Mouse (Mus musculus): ENCODE measurements at regions not wholly inside any gene's neighbourhood (a gene's known extent, or its start where the extent isn't known, plus 50 kb on each side); places are given as distances from the start of the nearest gene placed in this dataset.
"Not testable (repeated sequence)": the region's sequence is repeated elsewhere in the genome, so short reads cannot be mapped to it uniquely, and the experiment has no call there.

- DNase-seq: peak; percentile 24 to 49
Measured at GRCm38 (mm10) chr11:52460190-52460780, 64.1 kb downstream of the 9530068E07Rik start.

DNA sequence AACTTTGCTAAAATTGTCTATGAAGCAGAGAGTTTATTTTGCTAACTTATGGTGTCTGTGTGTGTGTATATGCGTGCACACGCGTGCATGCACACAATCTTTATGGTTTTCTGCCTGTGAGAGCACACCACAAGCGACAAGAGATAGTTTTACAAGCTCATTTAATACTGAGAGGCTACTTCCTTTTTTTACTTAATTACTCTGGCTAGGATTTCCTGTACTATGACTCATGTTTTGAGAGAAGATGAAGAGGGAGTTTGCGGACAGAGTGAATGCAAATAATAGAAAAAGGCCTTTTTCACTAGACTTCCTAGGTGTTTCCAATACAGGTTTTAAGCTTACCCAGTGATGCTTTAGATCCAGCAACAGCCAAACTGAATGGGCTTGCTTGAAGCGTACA lies 74.9 kb downstream of the 9530068E07Rik start:
- DNase-seq: not testable (repeated sequence)

GRCm38 (mm10) chr11:52480111-52480510 lies 83.9 kb downstream of the 9530068E07Rik start:
- not testable (repeated sequence) for DNase-seq

DNA sequence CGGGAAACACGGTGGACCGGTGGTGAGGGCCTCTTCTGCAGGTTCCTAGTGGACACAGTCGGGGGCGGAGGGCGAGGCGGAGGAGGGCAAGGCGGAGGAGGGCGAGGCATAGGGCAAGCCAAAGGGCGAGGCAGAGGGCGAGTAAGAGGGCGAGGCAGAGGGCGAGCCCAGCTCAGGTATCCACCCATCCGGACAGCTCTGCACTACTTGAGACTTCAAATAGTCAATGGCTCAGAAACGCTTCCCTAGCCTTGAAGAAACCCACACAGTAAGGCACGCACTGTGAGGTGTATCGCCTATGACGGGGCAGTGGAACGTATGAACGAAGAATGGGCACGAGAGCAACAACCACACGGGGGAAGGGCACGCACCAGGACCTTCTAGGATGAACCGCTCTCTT lies 84.5 kb downstream of the 9530068E07Rik start:
- DNase-seq: not testable (repeated sequence)

DNA sequence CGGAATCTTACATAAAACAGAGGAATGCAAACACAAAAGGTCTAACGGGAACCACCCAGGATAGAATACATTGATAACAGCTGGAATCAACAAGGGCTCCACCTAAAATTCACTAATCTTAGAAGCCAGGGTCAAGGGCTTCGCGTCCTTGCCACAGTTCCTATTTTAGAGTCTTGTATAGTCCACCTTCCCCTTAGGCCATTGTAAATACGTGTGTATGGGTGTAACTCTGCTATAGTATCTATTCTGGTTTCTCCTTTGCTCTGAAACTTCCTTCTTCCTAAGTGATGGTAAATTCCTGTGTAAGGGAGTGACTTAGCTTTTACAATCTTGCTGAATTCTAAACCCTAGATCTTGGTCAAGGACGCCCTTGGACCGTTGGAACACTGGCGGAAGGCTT lies 87.3 kb downstream of the 9530068E07Rik start:
- DNase-seq: not testable (repeated sequence)

GRCm38 (mm10) chr11:52488538-52488937 lies 92.3 kb downstream of the 9530068E07Rik start:
- DNase-seq: peak in 1 of 2 experiments; percentile 7

GRCm38 (mm10) chr11:52493336-52493735 lies 97.1 kb downstream of the 9530068E07Rik start:
- peak; percentile 25 to 67 for DNase-seq

GRCm38 (mm10) chr11:52496908-52497307 lies 100.7 kb downstream of the 9530068E07Rik start:
- DNase-seq: no peak

- peak; percentile 26 to 48 for DNase-seq
Measured at GRCm38 (mm10) chr11:52502759-52503365, 106.6 kb downstream of the 9530068E07Rik start.

DNA sequence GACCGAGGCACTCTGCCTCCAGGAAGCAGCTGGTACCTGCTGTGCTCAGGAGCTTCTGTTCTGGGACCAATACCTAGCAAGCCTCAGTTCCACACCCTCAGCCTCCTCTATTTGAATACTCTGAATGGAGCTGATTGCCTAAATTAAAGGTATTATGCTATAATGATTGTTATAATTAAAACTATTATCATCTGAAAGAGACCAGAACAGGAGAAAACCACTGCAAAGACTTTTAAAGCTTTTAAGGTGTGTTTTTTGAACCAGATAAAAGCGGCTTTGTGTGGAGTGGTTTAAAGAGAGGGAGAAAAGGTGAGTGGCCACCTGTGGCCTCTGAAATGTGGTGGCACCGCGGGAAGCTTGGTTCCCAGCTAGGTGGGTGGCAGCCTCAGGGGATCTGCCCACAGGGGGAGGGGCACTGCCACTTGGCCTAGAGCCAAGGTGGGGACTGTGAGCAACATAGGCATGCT lies 115.6 kb downstream of the 9530068E07Rik start:
- DNase-seq: peak in 1 of 2 experiments; percentile 38

DNA sequence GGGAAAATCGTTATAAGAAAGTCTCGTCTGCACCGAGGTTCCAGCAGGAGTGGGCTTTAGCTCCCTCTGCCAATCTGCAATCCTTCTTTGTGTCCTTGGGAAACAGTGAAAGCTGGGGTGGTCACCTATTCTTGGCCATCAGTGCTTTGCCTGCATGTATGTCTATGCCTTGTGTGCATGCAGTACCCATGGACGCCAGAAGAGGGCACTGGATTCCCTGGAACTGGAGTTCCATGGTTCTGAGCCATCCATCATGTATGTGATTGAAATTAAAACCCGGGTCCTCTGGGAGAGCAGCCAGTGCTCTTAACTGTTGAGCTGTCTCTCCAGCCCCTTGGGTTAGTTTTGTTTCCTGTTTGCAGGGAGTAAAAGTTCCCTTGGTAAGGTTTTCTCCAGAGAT lies 121.1 kb downstream of the 9530068E07Rik start:
- DNase-seq: peak; percentile 10 to 40

DNA sequence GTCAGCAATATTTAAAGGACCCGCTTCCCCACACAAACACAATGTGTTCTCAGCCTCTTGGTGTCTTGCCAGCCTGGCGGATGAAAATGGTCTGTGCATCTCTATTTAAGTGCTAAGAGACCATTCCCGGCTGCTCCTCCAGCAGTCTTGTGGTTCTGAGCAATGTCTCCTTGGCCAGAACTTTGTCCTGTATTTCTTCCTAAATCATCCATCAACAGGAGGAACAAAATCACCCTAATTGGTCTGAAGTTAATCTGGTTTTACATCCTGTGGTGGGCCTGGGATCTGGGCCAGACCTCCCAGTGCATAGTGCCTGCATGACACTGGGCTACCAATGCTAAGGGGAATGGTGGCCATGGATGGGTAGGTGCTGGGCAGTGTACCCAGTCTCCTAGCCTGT lies 123.6 kb downstream of the 9530068E07Rik start:
- no peak for DNase-seq

DNA sequence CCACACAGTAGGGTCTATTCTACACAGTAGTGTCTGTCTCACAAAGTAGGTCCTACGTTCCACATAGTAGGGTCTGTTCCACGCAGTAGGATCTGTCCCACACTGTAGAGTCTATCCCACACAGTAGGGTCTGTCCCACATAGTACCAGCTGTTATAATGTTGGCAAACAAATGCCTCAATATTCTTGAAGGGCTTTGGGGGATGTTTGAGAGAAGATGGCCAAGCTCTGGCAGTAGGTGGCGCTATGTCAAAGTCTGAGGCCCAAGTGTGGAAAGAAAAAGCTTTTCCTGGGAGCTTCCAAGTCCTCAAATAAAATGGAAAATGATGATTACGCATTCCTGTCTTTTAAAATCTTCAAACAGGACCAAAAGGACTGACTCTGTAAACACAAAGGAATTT lies 125.7 kb downstream of the 9530068E07Rik start:
- peak; percentile 45 to 70 for DNase-seq

DNA sequence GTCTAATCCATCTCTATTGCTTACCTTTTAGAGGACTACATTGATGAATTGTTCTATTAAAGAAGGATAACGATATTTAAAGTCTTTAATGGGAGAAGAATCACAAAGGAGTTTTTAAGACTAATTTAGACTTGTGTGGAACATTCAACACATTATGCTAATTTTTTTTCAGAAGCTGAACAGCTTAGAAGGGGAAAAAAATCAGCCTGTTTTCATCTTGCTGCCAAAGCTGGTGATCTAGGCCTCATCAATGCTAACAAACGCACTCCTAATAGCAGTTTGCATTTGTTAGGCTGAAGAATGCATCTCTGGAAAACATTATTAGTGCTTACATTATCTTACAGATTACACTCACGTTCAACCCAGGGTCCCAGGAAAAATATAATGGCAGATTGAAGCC lies 126.2 kb downstream of the 9530068E07Rik start:
- no peak for DNase-seq

- no peak for DNase-seq
Measured at GRCm38 (mm10) chr11:52523191-52523590, 127.0 kb downstream of the 9530068E07Rik start.

DNA sequence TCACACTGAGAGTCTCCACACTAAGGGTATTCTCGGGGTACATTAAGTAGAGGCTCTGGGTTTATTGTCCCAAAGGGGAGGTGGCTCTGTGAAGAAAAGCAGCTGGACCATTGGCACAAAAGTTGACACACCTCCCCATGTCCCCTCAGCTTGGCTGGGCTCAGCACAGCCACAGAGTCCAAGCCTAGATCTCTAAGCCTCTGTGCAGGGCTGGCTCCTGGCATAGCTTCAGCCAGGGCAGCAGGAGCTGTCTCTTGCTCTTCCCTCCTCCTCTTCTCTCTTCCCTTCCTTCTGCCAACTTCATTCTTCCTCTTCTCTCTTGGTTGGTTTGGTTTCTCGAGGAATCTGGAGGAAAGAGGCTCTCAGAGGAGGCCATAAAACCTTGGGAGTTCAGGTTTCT lies 127.4 kb downstream of the 9530068E07Rik start:
- no peak for DNase-seq

GRCm38 (mm10) chr11:52525446-52525845 lies 129.2 kb downstream of the 9530068E07Rik start:
- DNase-seq: no peak

DNA sequence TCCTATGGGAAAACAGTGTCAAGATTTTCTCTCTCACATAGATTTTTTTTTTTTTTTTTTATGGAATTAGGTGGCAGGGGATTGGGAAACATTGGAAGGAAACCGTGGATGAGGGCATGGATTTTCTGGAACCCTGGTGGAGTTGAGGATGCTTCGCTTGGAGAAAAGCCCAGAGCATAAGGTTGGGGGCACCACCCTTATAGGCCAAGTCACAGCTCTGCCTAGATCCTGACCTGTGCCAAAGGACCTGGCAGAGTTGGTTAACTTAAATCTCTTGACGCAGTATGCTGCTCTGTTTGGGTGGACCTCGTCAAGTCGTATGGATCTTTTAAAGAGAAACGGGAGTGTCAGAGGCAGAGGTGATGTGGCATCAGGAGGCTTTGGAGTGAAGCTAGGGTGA lies 130.1 kb downstream of the 9530068E07Rik start:
- no peak for DNase-seq

DNA sequence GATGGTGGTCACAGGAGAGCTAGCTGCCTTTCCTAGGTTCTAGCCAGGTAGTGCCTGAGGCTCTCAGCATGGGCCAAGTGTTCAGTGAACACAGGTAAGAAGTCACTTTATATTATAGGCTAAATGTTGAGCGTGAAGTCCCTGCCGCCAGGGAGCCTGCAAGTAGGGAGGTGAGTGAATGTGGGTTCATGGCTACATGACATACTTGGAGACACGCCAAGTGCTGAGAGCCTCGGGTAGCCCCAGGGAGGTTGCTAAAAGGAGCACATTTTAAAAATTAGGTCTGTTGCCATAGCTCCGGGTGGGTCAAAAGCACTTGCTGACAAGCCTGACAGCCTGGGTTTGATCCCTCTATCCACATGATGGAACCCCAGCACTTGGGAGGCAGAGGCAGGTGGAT lies 137.2 kb downstream of the 9530068E07Rik start:
- peak; percentile 3 to 37 for DNase-seq

GRCm38 (mm10) chr11:52534586-52534985 lies 138.4 kb downstream of the 9530068E07Rik start:
- DNase-seq: no peak

DNA sequence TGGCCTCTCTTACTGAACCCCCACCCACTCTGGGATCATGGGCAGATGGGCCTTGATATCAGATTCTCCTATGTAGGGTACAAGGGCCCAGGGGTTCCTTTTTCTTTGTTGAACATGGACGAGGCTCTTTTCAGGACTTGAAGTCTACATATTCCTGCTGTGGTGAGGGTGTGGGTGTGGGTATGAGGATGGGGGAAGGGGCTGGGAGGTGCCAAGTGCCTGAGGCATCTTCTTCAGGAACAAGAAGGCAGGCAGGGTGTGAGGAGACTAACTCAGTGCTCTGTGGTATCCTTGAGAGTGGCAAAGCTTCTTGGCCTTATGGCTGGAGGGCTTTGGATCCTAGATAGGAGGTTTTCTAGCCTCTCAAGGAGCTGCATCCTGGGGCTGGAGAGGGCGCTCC lies 140.0 kb downstream of the 9530068E07Rik start:
- no peak for DNase-seq

DNA sequence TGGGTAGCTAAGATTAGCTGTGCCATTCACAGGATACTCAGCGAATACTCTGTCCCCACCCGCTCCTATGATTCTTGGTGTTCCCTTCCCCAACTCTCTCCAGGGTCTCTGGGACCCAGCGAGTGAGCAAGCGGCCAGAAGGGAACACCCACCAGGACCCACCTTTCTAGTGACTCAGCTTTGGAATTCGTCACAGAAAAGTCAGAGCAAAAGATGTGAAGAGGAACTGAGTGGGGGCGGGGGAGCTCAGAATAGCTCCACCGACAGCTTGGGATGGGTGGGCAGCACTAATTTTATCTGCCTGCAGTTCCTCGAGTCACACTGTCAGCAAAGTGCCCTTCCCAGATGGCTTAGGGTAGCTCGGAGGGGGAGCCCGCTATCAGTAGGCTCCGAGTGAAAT lies 140.6 kb downstream of the 9530068E07Rik start:
- no peak for DNase-seq

GRCm38 (mm10) chr11:52537819-52538435 lies 141.7 kb downstream of the 9530068E07Rik start:
- no peak for DNase-seq

GRCm38 (mm10) chr11:52541210-52541609 lies 145.0 kb downstream of the 9530068E07Rik start:
- DNase-seq: no peak

Data from kidney, postnatal 25 days (tissue).